Mouse (Mus musculus) gastrocnemius, adult 2 months (tissue): Measurements from ENCODE around the gene Zfyve16. TPM values are rescaled to one million over a fixed set of nuclear protein-coding genes. Genes with fewer than 3 reads are reported as not detected.

Experiments used
- DNase-seq: peaks from one replicate; pipeline ENCODE4 v3.0.0; 2022
- H3K27ac ChIP-seq: fragments of 200-600 bp; 2 replicates; pipeline ENCODE4 v1.8.1; 2022; ENCODE audit warnings: mild to moderate bottlenecking
- H3K4me3 ChIP-seq: fragments of 200-600 bp; 2 replicates; pipeline ENCODE4 v1.8.1; 2022; ENCODE audit warnings: mild to moderate bottlenecking, moderate library complexity
- CTCF ChIP-seq: fragments of 200-600 bp; IDR thresholded peaks from 2 replicates; pipeline ENCODE4 v1.8.1; 2022; ENCODE audit warnings: antibody characterized with exemption, mild to moderate bottlenecking, moderate library complexity
- intact Hi-C: fragments of 180-260 bp; cut with DNase I; formaldehyde crosslinking; loops from one replicate; pipeline ENCODE4 v1.15.1; 2025
- total RNA-seq, 2 experiments: library from RNA; stranded (reverse); gene quantifications; 2 replicates each; pipeline ENCODE4 v1.2.3; 2021

The Zfyve16 gene
- total RNA-seq, 2 experiments from 2014 or later, result 6.5 to 8.4 TPM

GRCm38 (mm10) chr13:92438656-92439055 is 92.0 kb downstream of the Zfyve16 start:
- DNase-seq, result no peak
- Histone ChIP-seq H3K27ac (no peak overlapping the region), H3K4me3 (no peak overlapping the region)
- no peak for TF ChIP-seq CTCF
- intact Hi-C loops, result no loop called here

Other genes with a start within 250 kb of the Zfyve16 start
- not detected for gene Gm20379, start 224.9 kb downstream of the Zfyve16 start, total RNA-seq
- gene Dhfr, start 176.1 kb downstream of the Zfyve16 start, total RNA-seq, result 1 to 10 TPM in 1 of 2 experiments, under 1 TPM in 1; 0.79 to 1.0 TPM
- gene Msh3, start 175.9 kb downstream of the Zfyve16 start, total RNA-seq, result 10 to 100 TPM; 11.6 to 13.9 TPM
- not detected for gene Ankrd34b, start 105.0 kb downstream of the Zfyve16 start, total RNA-seq
- gene Fam151b, start 46.9 kb downstream of the Zfyve16 start, total RNA-seq, result 1 to 10 TPM; 2.2 to 2.6 TPM
- gene Spz1, start 45.3 kb upstream of the Zfyve16 start, total RNA-seq, result not detected
- gene Serinc5, start 80.2 kb upstream of the Zfyve16 start, total RNA-seq, result 1 to 10 TPM; 2.5 to 4.2 TPM